Mouse (Mus musculus) erythroblast, embryonic 14.5 days (primary cell): ENCODE data around the gene Lefty2.

Source experiments
- GATA1 ChIP-seq: IDR thresholded peaks from 2 replicates; pipeline ENCODE4 v1.6.1; 2012; ENCODE audit warnings: low read length, inconsistent platforms, mixed read lengths
- TAL1 ChIP-seq: IDR thresholded peaks from 3 replicates; pipeline ENCODE4 v1.6.1; 2012; ENCODE audit warnings: low read length, inconsistent platforms, mixed read lengths

DNA sequence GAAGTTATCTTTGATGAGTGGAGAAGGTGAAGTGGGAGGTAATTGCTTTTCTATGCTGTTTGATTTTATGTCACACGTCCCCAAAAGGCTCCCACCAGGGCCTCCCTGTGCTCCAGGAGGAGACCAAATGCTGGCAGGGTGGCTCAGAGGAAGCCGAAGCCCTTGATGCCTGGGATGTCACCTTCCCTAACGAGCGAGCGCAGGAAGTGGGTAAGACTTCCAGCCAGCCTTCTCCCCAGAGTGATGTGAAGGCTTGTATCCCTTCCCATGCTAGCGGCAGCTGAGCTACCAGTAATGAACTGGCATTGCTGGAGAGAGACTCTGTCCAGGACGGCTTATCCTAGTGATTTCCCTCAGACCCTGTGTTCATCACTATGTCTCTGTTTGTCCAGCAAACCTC, 9.2 kb upstream of the Lefty2 start:
- TF ChIP-seq GATA1: no peak
- no peak for TF ChIP-seq TAL1
